Mouse (Mus musculus) urinary bladder, postnatal 4 days (tissue): Measurements from ENCODE around the gene Ghdc.

ENCODE experiments used
- DNase-seq, 2 experiments: peaks; one replicate each; pipeline ENCODE4 v3.0.0; 2021 to 2022; ENCODE audit warnings: low spot score in 2 of 2

The Ghdc gene

GRCm38 (mm10) chr11:100782568-100782967, 11.8 kb upstream of the Ghdc start:
- DNase-seq, result no peak

- DNase-seq, result no peak
Measured at GRCm38 (mm10) chr11:100781763-100782475, 11.2 kb upstream of the Ghdc start.

- DNase-seq, result no peak
Measured at GRCm38 (mm10) chr11:100780247-100780646, 9.5 kb upstream of the Ghdc start.

- no peak for DNase-seq
Measured at GRCm38 (mm10) chr11:100778069-100778468, 7.3 kb upstream of the Ghdc start.

- DNase-seq, result no peak
Measured at GRCm38 (mm10) chr11:100775921-100776320, 5.2 kb upstream of the Ghdc start.

- DNase-seq, result no peak
Measured at GRCm38 (mm10) chr11:100774261-100774660, 3.5 kb upstream of the Ghdc start.

- DNase-seq, result no peak
Measured at GRCm38 (mm10) chr11:100769980-100770379, 777 bp downstream of the Ghdc start.

- DNase-seq, result no peak
Measured at GRCm38 (mm10) chr11:100767871-100768270, 2.9 kb downstream of the Ghdc start.

- no peak for DNase-seq
Measured at GRCm38 (mm10) chr11:100766726-100767125, 4.0 kb downstream of the Ghdc start.

GRCm38 (mm10) chr11:100762831-100763230, 7.9 kb downstream of the Ghdc start, which contains the start of gene Hcrt:
Gene Hcrt (minus strand): TSS chr11:100762931.
- DNase-seq, result no peak

- peak; percentile 78 to 83 for DNase-seq
Measured at GRCm38 (mm10) chr11:100761547-100762045, 9.2 kb downstream of the Ghdc start.

- no peak for DNase-seq
Measured at GRCm38 (mm10) chr11:100759611-100760233, 11.0 kb downstream of the Ghdc start, which contains the start of gene Kcnh4. Gene Kcnh4 (minus strand): TSS chr11:100759942.

GRCm38 (mm10) chr11:100758707-100759610, 11.8 kb downstream of the Ghdc start:
- no peak for DNase-seq

GRCm38 (mm10) chr11:100757566-100757965, 13.2 kb downstream of the Ghdc start:
- no peak for DNase-seq

GRCm38 (mm10) chr11:100756476-100756875, 14.3 kb downstream of the Ghdc start:
- DNase-seq, result no peak

GRCm38 (mm10) chr11:100754693-100755057, 16.1 kb downstream of the Ghdc start:
- DNase-seq, result no peak

GRCm38 (mm10) chr11:100754021-100754692, 16.6 kb downstream of the Ghdc start:
- no peak for DNase-seq

- DNase-seq, result no peak
Measured at GRCm38 (mm10) chr11:100752294-100752693, 18.5 kb downstream of the Ghdc start.

- no peak for DNase-seq
Measured at GRCm38 (mm10) chr11:100750127-100750526, 20.6 kb downstream of the Ghdc start.

- DNase-seq, result no peak
Measured at GRCm38 (mm10) chr11:100749469-100749868, 21.3 kb downstream of the Ghdc start.

GRCm38 (mm10) chr11:100748620-100749019, 22.1 kb downstream of the Ghdc start:
- no peak for DNase-seq

GRCm38 (mm10) chr11:100747114-100747513, 23.6 kb downstream of the Ghdc start:
- DNase-seq, result no peak
